Mouse (Mus musculus) neural tube, embryonic 12.5 days (tissue): ENCODE data around the gene Pde11a. TPM values are rescaled to one million over a fixed set of nuclear protein-coding genes. Genes with fewer than 3 reads are reported as not detected.
A peak's percentile ranks its signal among the peaks of the same experiment; 100 is the strongest.
"Not testable (repeated sequence)": the region's sequence is repeated elsewhere in the genome, so short reads cannot be mapped to it uniquely, and the experiment has no call there.

Experiments used
- ATAC-seq: fragments of 200-750 bp; cut with Nextera tagmentation; 2 replicates; pipeline ENCODE4 v1.8.0; 2017; ENCODE audit warnings: low read depth, mild to moderate bottlenecking, moderate TSS enrichment, moderate library complexity; ENCODE audit not compliant: low FRiP score
- H3K27ac ChIP-seq: fragments of 300-500 bp; sonication (generic); 2 replicates; pipeline ENCODE4 v1.5.1; 2016
- H3K27me3 ChIP-seq: fragments of 300-500 bp; sonication (generic); replicated peaks from 2 replicates; pipeline ENCODE4 v1.6.1; 2016; ENCODE audit warnings: mild to moderate bottlenecking
- H3K36me3 ChIP-seq: fragments of 300-500 bp; sonication (generic); 2 replicates; pipeline ENCODE4 v1.6.1; 2016; ENCODE audit warnings: mild to moderate bottlenecking
- H3K4me1 ChIP-seq: fragments of 300-500 bp; sonication (generic); 2 replicates; pipeline ENCODE4 v1.6.1; 2016
- H3K4me2 ChIP-seq: fragments of 300-500 bp; sonication (generic); replicated peaks from 2 replicates; pipeline ENCODE4 v1.6.1; 2016; ENCODE audit warnings: mild to moderate bottlenecking
- H3K4me3 ChIP-seq: fragments of 300-500 bp; sonication (generic); 2 replicates; pipeline ENCODE4 v1.5.1; 2016
- H3K9ac ChIP-seq: fragments of 300-500 bp; sonication (generic); 2 replicates; pipeline ENCODE4 v1.6.1; 2016; ENCODE audit warnings: mild to moderate bottlenecking
- H3K9me3 ChIP-seq: fragments of 300-500 bp; sonication (generic); 2 replicates; pipeline ENCODE4 v1.6.1; 2016; ENCODE audit warnings: mild to moderate bottlenecking
- WGBS: fragments of 180-500 bp; shearing (Covaris S2); methylation state at CpG from one replicate; pipeline ENCODE4 v1.1.7; 2016; 5-methylcytosine and 5-hydroxymethylcytosine counted together
- polyA plus RNA-seq: library from polyadenylated mRNA; unstranded; fragments of >200 nt; fragmentation: Nextera tagmentation; extraction: Ambion mirVana; gene quantifications from 2 replicates; pipeline ENCODE4 v1.2.1, GENCODE M21; 2016

Pde11a gene
- polyA plus RNA-seq, 1 experiment from 2014 or later, result 0.48 TPM

GRCm38 (mm10) chr2:75988779-75989363 is 349.7 kb downstream of the Pde11a start:
- Histone ChIP-seq H3K36me3 (no peaks in the 10 kb centered on the region), H3K4me2 (peak overlapping the region; percentile 46), H3K4me1 (peaks cover 30% of the 10 kb centered on the region), H3K27me3 (no peaks in the 10 kb centered on the region), H3K27ac (peak overlapping the region; percentile 83), H3K9ac (0 out of 2 replicates have a peak overlapping the region, but pooled peaks have one; percentile 38), H3K4me3 (no peak overlapping the region), H3K9me3 (no peaks in the 10 kb centered on the region)
- ATAC-seq, result peak; percentile 64
- WGBS, result 23% methylated on average over 7 of the region's 7 CpGs

GRCm38 (mm10) chr2:75988378-75988777 is 350.2 kb downstream of the Pde11a start:
- Histone ChIP-seq H3K9ac (0 out of 2 replicates have a peak overlapping the region, but pooled peaks have one; percentile 38), H3K4me2 (peak overlapping the region; percentile 46), H3K27me3 (no peaks in the 10 kb centered on the region), H3K4me1 (peaks cover 30% of the 10 kb centered on the region), H3K36me3 (no peaks in the 10 kb centered on the region), H3K4me3 (no peak overlapping the region), H3K27ac (peak overlapping the region; percentile 83), H3K9me3 (no peaks in the 10 kb centered on the region)
- ATAC-seq, result peak; percentile 80
- 6% methylated on average over 4 of the region's 4 CpGs for WGBS

GRCm38 (mm10) chr2:75987739-75988138 is 350.8 kb downstream of the Pde11a start:
- H3K4me2 ChIP-seq, result no peak overlapping the region
- 70% methylated on average over 9 of the region's 9 CpGs for WGBS
- peaks cover 30% of the 10 kb centered on the region for H3K4me1 ChIP-seq

GRCm38 (mm10) chr2:75985124-75985523 is 353.4 kb downstream of the Pde11a start:
- peaks cover 27% of the 10 kb centered on the region for H3K4me1 ChIP-seq
- H3K36me3 ChIP-seq, result no peaks in the 10 kb centered on the region
- H3K4me2 ChIP-seq, result peak overlapping the region; percentile 20; the same call in 1 of the 2 replicates
- no peak for ATAC-seq
- no peak overlapping the region for H3K9ac ChIP-seq
- H3K27me3 ChIP-seq, result no peaks in the 10 kb centered on the region
- H3K4me3 ChIP-seq, result no peak overlapping the region
- no peak overlapping the region for H3K27ac ChIP-seq
- WGBS, result 0% methylated on average over 2 of the region's 2 CpGs
- no peaks in the 10 kb centered on the region for H3K9me3 ChIP-seq

More at GRCm38 (mm10) chr2:75987739-75988138, 350.8 kb downstream of the Pde11a start:
- no peak for ATAC-seq
- H3K9me3 ChIP-seq, result no peaks in the 10 kb centered on the region
- H3K36me3 ChIP-seq, result no peaks in the 10 kb centered on the region
- H3K27ac ChIP-seq, result no peak overlapping the region
- H3K9ac ChIP-seq, result no peak overlapping the region
- no peaks in the 10 kb centered on the region for H3K27me3 ChIP-seq
- no peak overlapping the region for H3K4me3 ChIP-seq

GRCm38 (mm10) chr2:75983847-75984246 is 354.7 kb downstream of the Pde11a start:
- no peak for ATAC-seq
- peaks cover 18% of the 10 kb centered on the region for H3K4me1 ChIP-seq
- no peaks in the 10 kb centered on the region for H3K9me3 ChIP-seq
- H3K4me2 ChIP-seq, result no peak overlapping the region
- no peaks in the 10 kb centered on the region for H3K36me3 ChIP-seq
- no peak overlapping the region for H3K9ac ChIP-seq
- H3K27me3 ChIP-seq, result no peaks in the 10 kb centered on the region
- WGBS, result 54% methylated on average over 3 of the region's 3 CpGs
- H3K27ac ChIP-seq, result no peak overlapping the region
- H3K4me3 ChIP-seq, result no peak overlapping the region

- no peaks in the 10 kb centered on the region for H3K36me3 ChIP-seq
- H3K4me1 ChIP-seq, result peaks cover 10% of the 10 kb centered on the region
- no peak for ATAC-seq
- no peak overlapping the region for H3K27ac ChIP-seq
- no peak overlapping the region for H3K4me2 ChIP-seq
- no peaks in the 10 kb centered on the region for H3K9me3 ChIP-seq
- no peaks in the 10 kb centered on the region for H3K27me3 ChIP-seq
- no peak overlapping the region for H3K9ac ChIP-seq
- H3K4me3 ChIP-seq, result no peak overlapping the region
- 92% methylated on average over 3 of the region's 3 CpGs for WGBS
Observed at GRCm38 (mm10) chr2:75983091-75983490, 355.5 kb downstream of the Pde11a start.

- WGBS, result 96% methylated on average over 4 of the region's 4 CpGs
Observed at GRCm38 (mm10) chr2:75982626-75983025, 355.9 kb downstream of the Pde11a start.

GRCm38 (mm10) chr2:75981440-75982081 is 357.0 kb downstream of the Pde11a start, which contains the start of gene Ttc30a1:
Gene Ttc30a1, minus strand, starts transcription at chr2:75981967.
- H3K4me2 ChIP-seq, result peak within 1 kb of the TSS; percentile 67
- WGBS, result 3% methylated on average over 31 of the region's 34 CpGs
- peak within 1 kb of the TSS; percentile 33; the same call in 1 of the 2 replicates for H3K9ac ChIP-seq
- H3K4me3 ChIP-seq, result peak within 1 kb of the TSS; percentile 45
- H3K9me3 ChIP-seq, H3K36me3 ChIP-seq, H3K27ac ChIP-seq, H3K4me1 ChIP-seq, H3K27me3 ChIP-seq: not testable (repeated sequence)
- peak; percentile 61 for ATAC-seq

More at GRCm38 (mm10) chr2:75982626-75983025, 355.9 kb downstream of the Pde11a start:
- no peak overlapping the region for H3K27ac ChIP-seq
- no peaks in the 10 kb centered on the region for H3K27me3 ChIP-seq
- no peak overlapping the region for H3K9ac ChIP-seq
- H3K4me3 ChIP-seq, result no peak overlapping the region
- H3K4me1 ChIP-seq, result peaks cover 5% of the 10 kb centered on the region
- no peak overlapping the region for H3K4me2 ChIP-seq
- no peaks in the 10 kb centered on the region for H3K36me3 ChIP-seq
- no peaks in the 10 kb centered on the region for H3K9me3 ChIP-seq
- ATAC-seq, result no peak

- H3K27ac ChIP-seq, H3K9ac ChIP-seq, H3K4me1 ChIP-seq, ATAC-seq, H3K36me3 ChIP-seq, H3K27me3 ChIP-seq, H3K9me3 ChIP-seq: not testable (repeated sequence)
- H3K4me2 ChIP-seq, result peak overlapping the region; percentile 67
- WGBS, result 96% methylated on average over 13 of the region's 13 CpGs
- peak overlapping the region; percentile 45 for H3K4me3 ChIP-seq
Observed at GRCm38 (mm10) chr2:75980933-75981439, 357.6 kb downstream of the Pde11a start.

- H3K36me3 ChIP-seq, H3K4me1 ChIP-seq, H3K9ac ChIP-seq, H3K27ac ChIP-seq, ATAC-seq, H3K27me3 ChIP-seq, H3K4me3 ChIP-seq, H3K9me3 ChIP-seq: not testable (repeated sequence)
- H3K4me2 ChIP-seq, result peak within 1 kb of the TSS; percentile 28; the same call in 1 of the 2 replicates
- 21% methylated on average over 24 of the region's 24 CpGs for WGBS
Observed at GRCm38 (mm10) chr2:75977752-75978368, 360.7 kb downstream of the Pde11a start, which contains the start of gene Ttc30a2. Gene Ttc30a2, minus strand, starts transcription at chr2:75978170.

- not testable (repeated sequence) for H3K9me3 ChIP-seq, H3K36me3 ChIP-seq, H3K4me2 ChIP-seq, ATAC-seq, H3K4me1 ChIP-seq, H3K9ac ChIP-seq, H3K4me3 ChIP-seq, H3K27me3 ChIP-seq, H3K27ac ChIP-seq
- 90% methylated on average over 2 of the region's 2 CpGs for whole genome bisulfite sequencing
Observed at GRCm38 (mm10) chr2:75976070-75976469, 362.5 kb downstream of the Pde11a start.

- Histone ChIP-seq H3K27me3 (no peaks in the 10 kb centered on the region), H3K9me3 (no peaks in the 10 kb centered on the region), H3K4me2 (no peak overlapping the region), H3K9ac (no peak overlapping the region), H3K27ac (no peak overlapping the region), H3K4me1 (no peaks in the 10 kb centered on the region), H3K36me3 (no peaks in the 10 kb centered on the region), H3K4me3 (no peak overlapping the region)
- 67% methylated on average over 9 of the region's 9 CpGs for WGBS
- no peak for ATAC-seq
Observed at GRCm38 (mm10) chr2:75974131-75974530, 364.4 kb downstream of the Pde11a start.
